Mouse (Mus musculus): ENCODE data around the gene Il17ra. TPM values are rescaled to one million over a fixed set of nuclear protein-coding genes. Genes with fewer than 3 reads are reported as not detected.

Gene Il17ra
- total RNA-seq, 1 experiment from 2014 or later: 31.8 TPM

- no peak for ATAC-seq (replicated peaks; ENCODE audit: low read depth, poor library complexity, severe bottlenecking)
These were observed 6.7 kb downstream of the Il17ra start for GRCm38 (mm10) chr6:120469770-120470169.

- peak; percentile 39 for ATAC-seq (replicated peaks; ENCODE audit: low read depth, poor library complexity, severe bottlenecking)
These were observed 7.6 kb downstream of the Il17ra start for GRCm38 (mm10) chr6:120470666-120471065.

- peak; percentile 19 for ATAC-seq (replicated peaks; ENCODE audit: low read depth, poor library complexity, severe bottlenecking)
These were observed 9.0 kb downstream of the Il17ra start for GRCm38 (mm10) chr6:120471991-120472441.

GRCm38 (mm10) chr6:120472455-120473140, 9.6 kb downstream of the Il17ra start:
- no peak for ATAC-seq (replicated peaks; ENCODE audit: low read depth, poor library complexity, severe bottlenecking)

GRCm38 (mm10) chr6:120473427-120473826, 10.4 kb downstream of the Il17ra start:
- ATAC-seq (replicated peaks; ENCODE audit: low read depth, poor library complexity, severe bottlenecking): peak; percentile 81

- no peak for ATAC-seq (replicated peaks; ENCODE audit: low read depth, poor library complexity, severe bottlenecking)
These were observed 12.2 kb downstream of the Il17ra start for GRCm38 (mm10) chr6:120475288-120475687.

GRCm38 (mm10) chr6:120479302-120479701, 16.3 kb downstream of the Il17ra start:
- peak; percentile 80 for ATAC-seq (replicated peaks; ENCODE audit: low read depth, poor library complexity, severe bottlenecking)

GRCm38 (mm10) chr6:120480361-120480760, 17.3 kb downstream of the Il17ra start:
- ATAC-seq (replicated peaks; ENCODE audit: low read depth, poor library complexity, severe bottlenecking): no peak

- ATAC-seq (replicated peaks; ENCODE audit: low read depth, poor library complexity, severe bottlenecking): no peak
These were observed 18.5 kb downstream of the Il17ra start for GRCm38 (mm10) chr6:120481538-120481937.

- ATAC-seq (replicated peaks; ENCODE audit: low read depth, poor library complexity, severe bottlenecking): no peak
These were observed 19.0 kb downstream of the Il17ra start for GRCm38 (mm10) chr6:120482021-120482420.

- no peak for ATAC-seq (replicated peaks; ENCODE audit: low read depth, poor library complexity, severe bottlenecking)
These were observed 19.7 kb downstream of the Il17ra start for GRCm38 (mm10) chr6:120482756-120483155.

GRCm38 (mm10) chr6:120483211-120483626, 20.2 kb downstream of the Il17ra start:
- ATAC-seq (replicated peaks; ENCODE audit: low read depth, poor library complexity, severe bottlenecking): peak; percentile 19; the same call in 1 of the 2 replicates

- ATAC-seq (replicated peaks; ENCODE audit: low read depth, poor library complexity, severe bottlenecking): peak; percentile 19
These were observed 22.0 kb downstream of the Il17ra start for GRCm38 (mm10) chr6:120485038-120485437.

- ATAC-seq (replicated peaks; ENCODE audit: low read depth, poor library complexity, severe bottlenecking): peak; percentile 60
These were observed 23.0 kb downstream of the Il17ra start for GRCm38 (mm10) chr6:120486051-120486510.

- no peak for ATAC-seq (replicated peaks; ENCODE audit: low read depth, poor library complexity, severe bottlenecking)
These were observed 25.6 kb downstream of the Il17ra start for GRCm38 (mm10) chr6:120488647-120489046.

- no peak for ATAC-seq (replicated peaks; ENCODE audit: low read depth, poor library complexity, severe bottlenecking)
These were observed 26.4 kb downstream of the Il17ra start for GRCm38 (mm10) chr6:120489461-120489860.

GRCm38 (mm10) chr6:120491064-120491463, 28.0 kb downstream of the Il17ra start:
- no peak for ATAC-seq (replicated peaks; ENCODE audit: low read depth, poor library complexity, severe bottlenecking)

- ATAC-seq (replicated peaks; ENCODE audit: low read depth, poor library complexity, severe bottlenecking): no peak
These were observed 28.9 kb downstream of the Il17ra start for GRCm38 (mm10) chr6:120491862-120492498.

- ATAC-seq (replicated peaks; ENCODE audit: low read depth, poor library complexity, severe bottlenecking): peak; percentile 15; the same call in 1 of the 2 replicates
These were observed 29.7 kb downstream of the Il17ra start for GRCm38 (mm10) chr6:120492499-120493373.
